Mouse (Mus musculus) heart, embryonic 15.5 days (tissue): ENCODE results near the gene Bmp5. TPM values are rescaled to one million over a fixed set of nuclear protein-coding genes. Genes with fewer than 3 reads are reported as not detected.

Experiments used
- ATAC-seq: fragments of 200-750 bp; cut with Nextera tagmentation; replicated peaks from 2 replicates; pipeline ENCODE4 v1.8.0; 2017; ENCODE audit warnings: low read depth, moderate TSS enrichment; ENCODE audit not compliant: insufficient number of reproducible peaks, insufficient read depth, low FRiP score
- H3K27ac ChIP-seq: fragments of 300-500 bp; sonication (generic); 2 replicates; pipeline ENCODE4 v1.5.1; 2015; ENCODE audit warnings: mild to moderate bottlenecking, inconsistent platforms
- H3K27me3 ChIP-seq: fragments of 300-500 bp; sonication (generic); 2 replicates; pipeline ENCODE4 v1.6.1; 2015; ENCODE audit warnings: inconsistent platforms
- H3K36me3 ChIP-seq: fragments of 300-500 bp; sonication (generic); 2 replicates; pipeline ENCODE4 v1.6.1; 2015; ENCODE audit warnings: mild to moderate bottlenecking, inconsistent platforms
- H3K4me1 ChIP-seq: fragments of 300-500 bp; sonication (generic); replicated peaks from 2 replicates; pipeline ENCODE4 v1.6.1; 2015; ENCODE audit warnings: inconsistent platforms
- H3K4me2 ChIP-seq: fragments of 300-500 bp; sonication (generic); 2 replicates; pipeline ENCODE4 v1.6.1; 2015; ENCODE audit warnings: inconsistent platforms, mild to moderate bottlenecking, moderate library complexity
- H3K4me3 ChIP-seq: fragments of 300-500 bp; sonication (generic); 2 replicates; pipeline ENCODE4 v1.5.1; 2015; ENCODE audit warnings: mild to moderate bottlenecking, inconsistent platforms
- H3K9ac ChIP-seq: fragments of 300-500 bp; sonication (generic); 2 replicates; pipeline ENCODE4 v1.6.1; 2015; ENCODE audit warnings: mild to moderate bottlenecking, inconsistent platforms
- H3K9me3 ChIP-seq: fragments of 300-500 bp; sonication (generic); replicated peaks from 2 replicates; pipeline ENCODE4 v1.6.1; 2016; ENCODE audit warnings: inconsistent platforms
- WGBS: fragments of 180-500 bp; shearing (Covaris S2); methylation state at CpG from one replicate; pipeline ENCODE4 v1.1.7; 2015; ENCODE audit warnings: mixed read lengths; 5-methylcytosine and 5-hydroxymethylcytosine counted together
- polyA plus RNA-seq: library from polyadenylated mRNA; unstranded; fragments of >200 nt; fragmentation: Nextera tagmentation; extraction: Ambion mirVana; gene quantifications from 2 replicates; pipeline ENCODE4 v1.2.1, GENCODE M21; 2015

Gene Bmp5
- polyA plus RNA-seq, 1 experiment from 2014 or later: 5.4 TPM

GRCm38 (mm10) chr9:75840841-75841240 lies 65.7 kb downstream of the Bmp5 start:
- no peaks in the 10 kb centered on the region for H3K27me3 ChIP-seq
- H3K4me1 ChIP-seq: no peaks in the 10 kb centered on the region
- ATAC-seq: no peak
- WGBS: 84% methylated on average over 6 of the region's 6 CpGs
- no peaks in the 10 kb centered on the region for H3K9me3 ChIP-seq
- no peak overlapping the region for H3K27ac ChIP-seq
- H3K4me2 ChIP-seq: no peak overlapping the region
- no peaks in the 10 kb centered on the region for H3K36me3 ChIP-seq
- H3K9ac ChIP-seq: no peak overlapping the region
- H3K4me3 ChIP-seq: no peak overlapping the region

- Histone ChIP-seq H3K4me1 (no peaks in the 10 kb centered on the region), H3K27ac (no peak overlapping the region), H3K9ac (no peak overlapping the region), H3K4me3 (no peak overlapping the region), H3K9me3 (no peaks in the 10 kb centered on the region), H3K4me2 (no peak overlapping the region), H3K36me3 (no peaks in the 10 kb centered on the region), H3K27me3 (no peaks in the 10 kb centered on the region)
- no peak for ATAC-seq
Measured at GRCm38 (mm10) chr9:75846010-75846409, 70.8 kb downstream of the Bmp5 start.

- no peaks in the 10 kb centered on the region for H3K36me3 ChIP-seq
- no peak overlapping the region for H3K4me2 ChIP-seq
- no peak overlapping the region for H3K4me3 ChIP-seq
- H3K9ac ChIP-seq: no peak overlapping the region
- H3K9me3 ChIP-seq: no peaks in the 10 kb centered on the region
- H3K27ac ChIP-seq: no peak overlapping the region
- no peaks in the 10 kb centered on the region for H3K27me3 ChIP-seq
- no peak for ATAC-seq
- H3K4me1 ChIP-seq: no peaks in the 10 kb centered on the region
- 80% methylated on average over 5 of the region's 5 CpGs for whole genome bisulfite sequencing
Measured at GRCm38 (mm10) chr9:75850670-75851228, 75.6 kb downstream of the Bmp5 start.

- Histone ChIP-seq H3K27ac (no peak overlapping the region), H3K36me3 (no peaks in the 10 kb centered on the region), H3K4me2 (no peak overlapping the region), H3K9me3 (no peaks in the 10 kb centered on the region), H3K27me3 (no peaks in the 10 kb centered on the region), H3K4me1 (no peaks in the 10 kb centered on the region), H3K9ac (no peak overlapping the region), H3K4me3 (no peak overlapping the region)
- no peak for ATAC-seq
- 81% methylated on average over 3 of the region's 3 CpGs for WGBS
Measured at GRCm38 (mm10) chr9:75858161-75858560, 83.0 kb downstream of the Bmp5 start.

DNA sequence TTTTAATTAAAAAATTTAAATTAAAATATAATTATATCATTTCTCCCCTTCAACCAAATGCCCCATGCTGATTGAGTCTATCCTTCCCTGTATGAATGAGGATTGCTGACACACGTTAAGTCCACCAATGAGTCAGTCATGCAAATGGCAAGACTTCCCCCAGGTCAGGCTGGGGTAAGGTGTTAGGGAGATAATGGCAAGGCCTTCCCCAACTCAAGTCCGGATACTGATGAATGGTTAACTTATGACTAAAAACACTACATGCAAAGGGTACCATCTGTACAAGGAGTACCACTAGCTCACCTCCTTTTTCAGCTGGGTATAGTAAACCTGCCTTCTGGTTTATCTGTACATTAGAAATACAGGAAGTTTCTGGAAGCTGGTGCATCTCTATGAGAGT lies 83.8 kb downstream of the Bmp5 start:
- Histone ChIP-seq H3K27ac (no peak overlapping the region), H3K27me3 (no peaks in the 10 kb centered on the region), H3K4me2 (no peak overlapping the region), H3K4me1 (no peaks in the 10 kb centered on the region), H3K9ac (no peak overlapping the region), H3K36me3 (no peaks in the 10 kb centered on the region), H3K9me3 (no peaks in the 10 kb centered on the region), H3K4me3 (no peak overlapping the region)
- ATAC-seq: no peak
- 78% methylated on average over 2 of the region's 2 CpGs for WGBS

GRCm38 (mm10) chr9:75870332-75871177 lies 95.4 kb downstream of the Bmp5 start:
- no peak for ATAC-seq
- Histone ChIP-seq H3K27me3 (no peaks in the 10 kb centered on the region), H3K9ac (no peak overlapping the region), H3K4me1 (no peaks in the 10 kb centered on the region), H3K9me3 (no peaks in the 10 kb centered on the region), H3K36me3 (no peaks in the 10 kb centered on the region), H3K4me3 (no peak overlapping the region), H3K27ac (no peak overlapping the region), H3K4me2 (no peak overlapping the region)
- WGBS: 73% methylated on average over 7 of the region's 7 CpGs

DNA sequence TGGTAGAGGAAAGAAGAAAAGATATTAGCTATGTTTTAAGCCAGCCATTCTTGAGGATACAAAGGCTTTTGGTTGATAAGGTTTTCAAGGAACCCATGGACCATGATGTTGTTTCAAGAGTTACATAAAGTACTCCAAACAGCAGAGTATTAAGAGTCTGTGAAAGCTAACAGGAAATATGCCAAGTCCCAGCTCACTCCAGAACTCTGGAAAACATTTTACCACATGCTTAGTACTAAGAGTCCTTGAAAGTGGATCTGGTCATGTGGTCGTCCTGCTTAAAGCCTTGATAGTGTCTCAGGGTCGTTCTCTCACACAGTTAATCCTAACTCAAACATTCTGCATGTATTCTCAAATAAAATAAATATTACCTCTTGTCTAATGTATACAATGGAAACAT lies 101.2 kb downstream of the Bmp5 start:
- Histone ChIP-seq H3K9ac (no peak overlapping the region), H3K27me3 (no peaks in the 10 kb centered on the region), H3K27ac (no peak overlapping the region), H3K4me2 (no peak overlapping the region), H3K36me3 (no peaks in the 10 kb centered on the region), H3K4me3 (no peak overlapping the region), H3K9me3 (no peaks in the 10 kb centered on the region), H3K4me1 (no peaks in the 10 kb centered on the region)
- no peak for ATAC-seq
- 48% methylated on average over 2 of the region's 2 CpGs for WGBS

DNA sequence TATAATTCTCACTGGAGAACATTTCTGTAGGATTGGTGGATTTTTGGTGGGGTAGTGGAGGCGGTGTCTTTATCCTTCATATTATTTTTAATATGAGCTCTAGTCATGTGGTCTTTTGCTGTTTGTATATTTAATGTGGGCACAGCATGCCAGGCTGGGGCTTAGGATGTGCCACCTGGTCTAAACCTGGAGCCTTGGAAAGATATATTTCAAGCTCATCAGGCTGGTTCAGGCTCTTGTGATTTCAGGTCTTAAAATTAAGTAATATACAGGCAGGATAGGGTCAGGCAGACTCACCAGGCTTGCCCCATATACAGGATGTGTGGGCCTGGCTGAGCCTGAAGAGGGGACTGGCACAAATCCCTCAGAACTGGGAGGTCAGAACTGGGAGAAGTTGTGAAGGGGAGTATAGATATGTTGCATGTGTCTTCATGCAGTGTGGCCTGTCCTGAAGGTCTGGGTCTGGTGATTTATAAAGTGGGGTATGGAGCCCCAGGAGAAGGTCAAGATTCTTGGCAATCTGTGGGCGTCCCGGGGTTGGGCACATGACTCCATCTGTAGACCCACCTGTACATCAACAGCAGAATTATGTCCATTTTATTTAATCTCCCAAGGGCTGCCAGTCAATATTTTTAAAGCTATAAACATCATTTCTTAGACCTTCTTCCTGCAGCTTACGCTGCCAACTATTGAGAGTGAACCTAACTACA lies 108.5 kb downstream of the Bmp5 start:
- Histone ChIP-seq H3K27ac (no peak overlapping the region), H3K4me1 (no peaks in the 10 kb centered on the region), H3K27me3 (no peaks in the 10 kb centered on the region), H3K4me3 (no peak overlapping the region), H3K4me2 (no peak overlapping the region), H3K9me3 (no peaks in the 10 kb centered on the region), H3K9ac (no peak overlapping the region), H3K36me3 (no peaks in the 10 kb centered on the region)
- no peak for ATAC-seq
- 92% methylated on average over 4 of the region's 4 CpGs for WGBS

DNA sequence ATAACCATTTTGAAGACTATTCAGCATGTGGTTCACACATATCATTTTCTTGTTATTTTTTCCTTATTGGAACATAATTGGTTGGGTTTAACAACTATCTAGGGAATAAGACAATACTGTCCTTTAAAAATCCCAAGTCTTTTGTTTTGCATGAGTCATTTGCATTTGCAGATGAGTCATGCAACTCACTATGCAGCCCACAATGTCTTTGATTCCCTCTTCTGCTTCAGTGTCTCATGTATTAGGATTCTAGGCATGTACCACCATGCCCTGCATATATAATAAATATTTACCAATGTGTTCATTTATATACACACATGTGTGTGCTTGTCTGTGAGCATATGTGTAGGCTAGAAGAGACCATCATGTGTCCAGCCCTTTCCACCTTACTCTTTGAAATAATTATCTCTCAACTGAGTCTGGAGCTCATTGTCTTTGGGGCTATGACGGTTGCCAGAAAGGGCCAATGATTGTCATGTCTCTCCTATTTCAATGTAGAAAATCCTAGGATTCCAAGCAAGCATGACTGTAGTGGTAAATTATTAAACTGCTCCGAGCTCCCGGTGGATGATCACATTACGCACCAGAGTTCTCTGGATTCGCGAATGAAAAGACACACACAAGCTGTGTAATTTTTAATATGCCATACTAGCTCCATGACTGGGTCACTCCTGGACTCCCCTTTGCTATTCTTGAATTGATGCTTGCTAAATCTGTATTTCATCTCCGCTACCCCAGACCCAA lies 111.8 kb downstream of the Bmp5 start:
- WGBS: 88% methylated on average over 7 of the region's 7 CpGs
- no peaks in the 10 kb centered on the region for H3K27me3 ChIP-seq
- ATAC-seq: no peak
- no peak overlapping the region for H3K4me2 ChIP-seq
- no peaks in the 10 kb centered on the region for H3K4me1 ChIP-seq
- H3K36me3 ChIP-seq: no peaks in the 10 kb centered on the region
- no peaks in the 10 kb centered on the region for H3K9me3 ChIP-seq
- no peak overlapping the region for H3K27ac ChIP-seq
- H3K4me3 ChIP-seq: no peak overlapping the region
- H3K9ac ChIP-seq: no peak overlapping the region

DNA sequence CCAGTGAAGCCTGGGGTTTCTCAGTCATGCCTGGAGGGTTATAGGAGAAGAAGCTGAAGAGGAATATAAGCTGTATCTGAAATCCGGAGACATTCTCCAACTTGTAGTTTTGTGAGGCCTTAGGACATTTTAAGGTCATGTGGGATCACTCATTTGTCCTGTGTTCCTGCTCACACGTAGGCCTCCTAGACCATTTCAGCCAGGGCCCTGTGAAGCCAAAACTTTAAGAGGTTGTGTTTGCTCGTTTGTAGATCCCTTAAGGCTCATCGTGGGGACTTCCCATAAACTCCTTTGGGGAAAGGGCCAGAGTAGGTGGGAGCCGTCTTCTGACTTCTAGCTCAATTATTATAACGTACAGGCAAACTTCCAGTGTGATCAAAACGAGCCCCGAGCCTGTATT lies 121.8 kb downstream of the Bmp5 start:
- Histone ChIP-seq H3K4me3 (no peak overlapping the region), H3K4me1 (no peaks in the 10 kb centered on the region), H3K36me3 (no peaks in the 10 kb centered on the region), H3K9me3 (no peaks in the 10 kb centered on the region), H3K4me2 (no peak overlapping the region), H3K27me3 (no peaks in the 10 kb centered on the region), H3K9ac (no peak overlapping the region), H3K27ac (no peak overlapping the region)
- 83% methylated on average over 8 of the region's 8 CpGs for WGBS
- no peak for ATAC-seq

DNA sequence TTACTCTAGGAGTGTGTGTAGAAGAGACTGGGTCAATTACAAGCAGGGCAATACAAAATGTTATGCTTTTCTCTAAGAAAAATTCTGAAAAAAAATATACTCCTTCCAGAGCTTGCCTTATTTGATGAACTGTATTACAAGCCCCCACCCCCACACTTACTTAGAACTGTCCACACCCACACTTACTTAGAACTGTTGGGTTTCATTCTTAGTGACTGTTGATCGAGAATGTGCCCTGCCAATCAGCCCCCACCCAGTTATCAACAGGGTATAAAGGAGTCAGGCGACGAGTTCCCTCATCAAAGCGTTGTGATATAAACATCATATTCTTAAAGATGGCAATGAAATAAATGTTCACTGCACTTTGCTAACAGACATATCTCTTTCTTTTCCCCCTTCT lies 122.9 kb downstream of the Bmp5 start:
- Histone ChIP-seq H3K4me3 (no peak overlapping the region), H3K36me3 (no peaks in the 10 kb centered on the region), H3K4me2 (no peak overlapping the region), H3K27ac (no peak overlapping the region), H3K9ac (no peak overlapping the region), H3K4me1 (no peaks in the 10 kb centered on the region), H3K27me3 (no peaks in the 10 kb centered on the region), H3K9me3 (no peaks in the 10 kb centered on the region)
- ATAC-seq: no peak
- 64% methylated on average over 4 of the region's 4 CpGs for WGBS
